Mouse (Mus musculus) thymus, postnatal 10 days (tissue): Measurements from ENCODE around the gene Etl4.
"Not testable (repeated sequence)": the region's sequence is repeated elsewhere in the genome, so short reads cannot be mapped to it uniquely, and the experiment has no call there.

Source experiments
- DNase-seq, 2 experiments: peaks; one replicate each; pipeline ENCODE4 v3.0.0; 2021; ENCODE audit warnings: low spot score in 2 of 2

The Etl4 gene

GRCm38 (mm10) chr2:20302517-20302916 lies 392.9 kb downstream of the Etl4 start:
- DNase-seq: no peak

- no peak for DNase-seq
Observed at GRCm38 (mm10) chr2:20324954-20325353, 415.4 kb downstream of the Etl4 start.

- no peak for DNase-seq
Observed at GRCm38 (mm10) chr2:20336176-20336575, 426.6 kb downstream of the Etl4 start.

- no peak for DNase-seq
Observed at GRCm38 (mm10) chr2:20339016-20339734, 429.6 kb downstream of the Etl4 start.

- no peak for DNase-seq
Observed at GRCm38 (mm10) chr2:20339919-20340318, 430.3 kb downstream of the Etl4 start.

GRCm38 (mm10) chr2:20346873-20347272 lies 437.3 kb downstream of the Etl4 start:
- DNase-seq: no peak

- DNase-seq: no peak
Observed at GRCm38 (mm10) chr2:20349268-20349667, 439.7 kb downstream of the Etl4 start.

GRCm38 (mm10) chr2:20352796-20353195 lies 443.2 kb downstream of the Etl4 start:
- DNase-seq: no peak

GRCm38 (mm10) chr2:20377026-20377425 lies 467.4 kb downstream of the Etl4 start:
- DNase-seq: no peak

- DNase-seq: not testable (repeated sequence)
Observed at GRCm38 (mm10) chr2:20380874-20381273, 471.3 kb downstream of the Etl4 start.

GRCm38 (mm10) chr2:20394083-20394482 lies 484.5 kb downstream of the Etl4 start:
- no peak for DNase-seq

GRCm38 (mm10) chr2:20396978-20397377 lies 487.4 kb downstream of the Etl4 start:
- DNase-seq: no peak

- no peak for DNase-seq
Observed at GRCm38 (mm10) chr2:20400556-20400955, 491.0 kb downstream of the Etl4 start.

GRCm38 (mm10) chr2:20404395-20404794 lies 494.8 kb downstream of the Etl4 start:
- no peak for DNase-seq

GRCm38 (mm10) chr2:20407101-20407500 lies 497.5 kb downstream of the Etl4 start:
- DNase-seq: no peak

- no peak for DNase-seq
Observed at GRCm38 (mm10) chr2:20414856-20415255, 505.3 kb downstream of the Etl4 start.

GRCm38 (mm10) chr2:20416934-20417614 lies 507.5 kb downstream of the Etl4 start:
- DNase-seq: no peak

GRCm38 (mm10) chr2:20417998-20418397 lies 508.4 kb downstream of the Etl4 start:
- DNase-seq: no peak

- no peak for DNase-seq
Observed at GRCm38 (mm10) chr2:20419975-20420374, 510.4 kb downstream of the Etl4 start.

GRCm38 (mm10) chr2:20422275-20422674 lies 512.7 kb downstream of the Etl4 start:
- DNase-seq: no peak

GRCm38 (mm10) chr2:20433656-20434055 lies 524.1 kb downstream of the Etl4 start:
- no peak for DNase-seq

GRCm38 (mm10) chr2:20435530-20435929 lies 526.0 kb downstream of the Etl4 start:
- DNase-seq: no peak

GRCm38 (mm10) chr2:20442731-20443130 lies 533.2 kb downstream of the Etl4 start:
- no peak for DNase-seq
